Mouse (Mus musculus) CH12.LX (cell line): ENCODE measurements around the gene Mat1a. TPM values are rescaled to one million over a fixed set of nuclear protein-coding genes. Genes with fewer than 3 reads are reported as not detected.

Source experiments
- DNase-seq: peaks from one replicate; pipeline ENCODE4 v3.0.0-alpha.2; 2013; ENCODE audit errors: extremely low read depth
- H3K27ac ChIP-seq: 2 replicates; pipeline ENCODE4 v1.5.1; 2012; ENCODE audit warnings: low read depth, mild to moderate bottlenecking, control low read depth, moderate library complexity; ENCODE audit not compliant: insufficient read depth
- H3K27me3 ChIP-seq: replicated peaks from 2 replicates; pipeline ENCODE3; 2012; ENCODE audit warnings: inconsistent platforms
- H3K36me3 ChIP-seq, 2 experiments: replicated peaks in 1 of 2; 2 replicates each; pipeline versions ENCODE3 to v1.6.1; 2012; ENCODE audit warnings: inconsistent platforms in 1 of 2, low read length in 1 of 2, mild to moderate bottlenecking in 1 of 2, mixed read lengths in 1 of 2, moderate library complexity in 1 of 2; ENCODE audit not compliant: control insufficient read depth in 1 of 2, insufficient read depth in 1 of 2
- H3K4me1 ChIP-seq, 2 experiments: 2 replicates each; pipeline ENCODE4 v1.6.1; 2012; ENCODE audit warnings: inconsistent platforms in 1 of 2, moderate library complexity in 1 of 2; ENCODE audit not compliant: insufficient read depth in 2 of 2, control insufficient read depth in 1 of 2
- H3K4me2 ChIP-seq: 2 replicates; pipeline ENCODE4 v1.6.1; 2012; ENCODE audit warnings: low read depth, mild to moderate bottlenecking, control low read depth; ENCODE audit not compliant: poor library complexity, insufficient read depth, severe bottlenecking
- H3K4me3 ChIP-seq, 3 experiments: fragments of 150-350 bp in 1 of 3; sonication (generic) in 1 of 3; replicated peaks in 1 of 3; 2 replicates each; pipeline versions ENCODE3 to v1.5.1; 2011 to 2012; ENCODE audit warnings: low read depth in 2 of 3, low read length in 2 of 3, mild to moderate bottlenecking in 2 of 3, moderate library complexity in 2 of 3, control low read depth in 1 of 3, improper control_type of control experiment in 1 of 3, inconsistent platforms in 1 of 3, mixed read lengths in 1 of 3; ENCODE audit not compliant: poor library complexity in 1 of 3
- H3K79me2 ChIP-seq: replicated peaks from 2 replicates; pipeline ENCODE4 v1.6.1; 2012; ENCODE audit warnings: mild to moderate bottlenecking, moderate library complexity; ENCODE audit not compliant: control insufficient read depth, poor library complexity, insufficient read depth, severe bottlenecking; ENCODE audit errors: extremely low read depth
- H3K9ac ChIP-seq: 2 replicates; pipeline ENCODE4 v1.6.1; 2012; ENCODE audit warnings: low read depth, mild to moderate bottlenecking, control low read depth, moderate library complexity; ENCODE audit not compliant: insufficient read depth
- H3K9me3 ChIP-seq: replicated peaks from 2 replicates; pipeline ENCODE3; 2012; ENCODE audit warnings: low read length, inconsistent platforms, mixed read lengths
- BHLHE40 ChIP-seq: IDR thresholded peaks from 2 replicates; pipeline ENCODE4 v1.6.1; 2011; ENCODE audit warnings: mild to moderate bottlenecking, low read depth, low read length, improper control_type of control experiment
- CHD1 ChIP-seq: IDR thresholded peaks from 2 replicates; pipeline ENCODE4 v1.6.1; 2012; ENCODE audit warnings: low read depth, low read length, improper control_type of control experiment, inconsistent platforms
- CHD2 ChIP-seq: IDR thresholded peaks from 2 replicates; pipeline ENCODE4 v1.6.1; 2011; ENCODE audit warnings: low read length, improper control_type of control experiment
- E2F4 ChIP-seq: IDR thresholded peaks from 2 replicates; pipeline ENCODE4 v1.6.1; 2011; ENCODE audit warnings: low read depth, low read length, improper control_type of control experiment; ENCODE audit not compliant: insufficient replicate concordance
- ELF1 ChIP-seq: IDR thresholded peaks from 2 replicates; pipeline ENCODE4 v1.6.1; 2014; ENCODE audit warnings: low read depth, mild to moderate bottlenecking, inconsistent platforms, low read length, improper control_type of control experiment
- ETS1 ChIP-seq: conservative IDR thresholded peaks from 2 replicates; pipeline ENCODE4 v1.6.1; 2012; ENCODE audit warnings: low read depth, mild to moderate bottlenecking, inconsistent platforms, low read length, improper control_type of control experiment, moderate library complexity
- GABPA ChIP-seq: IDR thresholded peaks from 2 replicates; pipeline ENCODE4 v1.6.1; 2012; ENCODE audit warnings: low read depth, low read length, improper control_type of control experiment, inconsistent platforms; ENCODE audit not compliant: insufficient replicate concordance
- HCFC1 ChIP-seq: IDR thresholded peaks from 2 replicates; pipeline ENCODE4 v1.6.1; 2012; ENCODE audit warnings: low read depth, mild to moderate bottlenecking, inconsistent platforms, low read length, improper control_type of control experiment
- IRF4 ChIP-seq: IDR thresholded peaks from 2 replicates; pipeline ENCODE4 v1.6.1; 2014; ENCODE audit warnings: low read depth, mild to moderate bottlenecking, inconsistent platforms, low read length, improper control_type of control experiment
- JUN ChIP-seq: IDR thresholded peaks from 2 replicates; pipeline ENCODE4 v1.6.1; 2011; ENCODE audit warnings: low read depth, mild to moderate bottlenecking, low read length, improper control_type of control experiment, moderate library complexity; ENCODE audit not compliant: insufficient read depth
- JUND ChIP-seq: conservative IDR thresholded peaks from 2 replicates; pipeline ENCODE4 v1.6.1; 2011; ENCODE audit warnings: low read depth, low read length, improper control_type of control experiment
- KAT2A ChIP-seq: IDR thresholded peaks from 2 replicates; pipeline ENCODE4 v1.6.1; 2012; ENCODE audit warnings: low read length, improper control_type of control experiment, inconsistent platforms; ENCODE audit not compliant: insufficient replicate concordance
- MAFK ChIP-seq: IDR thresholded peaks from 2 replicates; pipeline ENCODE4 v1.6.1; 2011; ENCODE audit warnings: low read length, improper control_type of control experiment; ENCODE audit not compliant: insufficient replicate concordance
- MAX ChIP-seq: IDR thresholded peaks from 2 replicates; pipeline ENCODE4 v1.6.1; 2011; ENCODE audit warnings: low read length, improper control_type of control experiment
- MXI1 ChIP-seq: IDR thresholded peaks from 2 replicates; pipeline ENCODE4 v1.6.1; 2011; ENCODE audit warnings: mild to moderate bottlenecking, low read depth, low read length, improper control_type of control experiment
- MYC ChIP-seq: IDR thresholded peaks from 2 replicates; pipeline ENCODE4 v1.6.1; 2011; ENCODE audit warnings: low read depth, mild to moderate bottlenecking, improper control_type of control experiment, low read length
- NRF1 ChIP-seq: IDR thresholded peaks from 2 replicates; pipeline ENCODE4 v1.6.1; 2014; ENCODE audit warnings: low read depth, mild to moderate bottlenecking, inconsistent platforms, low read length, improper control_type of control experiment, moderate library complexity
- PAX5 ChIP-seq: IDR thresholded peaks from 2 replicates; pipeline ENCODE4 v1.6.1; 2012; ENCODE audit warnings: low read length, inconsistent platforms, mixed read lengths
- POLR2A ChIP-seq: IDR thresholded peaks from 2 replicates; pipeline ENCODE4 v1.6.1; 2011; ENCODE audit warnings: low read depth, mild to moderate bottlenecking, improper control_type of control experiment, low read length
- POLR2AphosphoS2 ChIP-seq: IDR thresholded peaks from 2 replicates; pipeline ENCODE4 v1.6.1; 2011; ENCODE audit warnings: low read depth, low read length, improper control_type of control experiment
- RAD21 ChIP-seq: IDR thresholded peaks from 2 replicates; pipeline ENCODE4 v1.6.1; 2011; ENCODE audit warnings: low read depth, mild to moderate bottlenecking, low read length, improper control_type of control experiment, moderate library complexity
- RCOR1 ChIP-seq: conservative IDR thresholded peaks from 2 replicates; pipeline ENCODE4 v1.6.1; 2012; ENCODE audit warnings: low read depth, mild to moderate bottlenecking, inconsistent platforms, low read length, improper control_type of control experiment
- TCF12 ChIP-seq: IDR thresholded peaks from 2 replicates; pipeline ENCODE4 v1.6.1; 2014; ENCODE audit warnings: low read depth, mild to moderate bottlenecking, inconsistent platforms, low read length, improper control_type of control experiment
- UBTF ChIP-seq: IDR thresholded peaks from 2 replicates; pipeline ENCODE4 v1.6.1; 2012; ENCODE audit warnings: low read depth, mild to moderate bottlenecking, inconsistent platforms, low read length, improper control_type of control experiment, moderate library complexity
- USF1 ChIP-seq: IDR thresholded peaks from 2 replicates; pipeline ENCODE4 v1.6.1; 2014; ENCODE audit warnings: low read depth, mild to moderate bottlenecking, inconsistent platforms, low read length, improper control_type of control experiment
- USF2 ChIP-seq: conservative IDR thresholded peaks from 2 replicates; pipeline ENCODE4 v1.6.1; 2011; ENCODE audit warnings: low read depth, low read length, improper control_type of control experiment
- ZKSCAN1 ChIP-seq: IDR thresholded peaks from 2 replicates; pipeline ENCODE4 v1.6.1; 2012; ENCODE audit warnings: low read depth, inconsistent platforms, low read length, improper control_type of control experiment, borderline replicate concordance
- ZMIZ1 ChIP-seq: IDR thresholded peaks from 2 replicates; pipeline ENCODE4 v1.6.1; 2012; ENCODE audit warnings: low read depth, mild to moderate bottlenecking, inconsistent platforms, low read length, improper control_type of control experiment
- ZNF384 ChIP-seq: IDR thresholded peaks from 2 replicates; pipeline ENCODE4 v1.6.1; 2012; ENCODE audit warnings: low read depth, low read length, improper control_type of control experiment, inconsistent platforms
- dilution Hi-C: fragments of 300-500 bp; cut with MboI; formaldehyde crosslinking; loops from 2 replicates; pipeline ENCODE4 v1.14.3; 2020; ENCODE audit warnings: low sequenced_read_pairs; ENCODE audit not compliant: extremely low pct_unique_long_range_greater_than_20kb, extremely low pct_ligation_motif_present
- in situ Hi-C: fragments of 300-500 bp; cut with MboI; formaldehyde crosslinking; loops from 3 replicates; pipeline ENCODE4 v1.14.3; 2019; ENCODE audit warnings: low sequenced_read_pairs, low pct_ligation_motif_present, low pct_unique_long_range_greater_than_20kb, mixed read lengths
- polyA plus RNA-seq: library from polyadenylated mRNA; unstranded; fragments of >175 nt; gene quantifications from 2 replicates; pipeline ENCODE4 v1.2.1, GENCODE M21; 2012; ENCODE audit warnings: low read depth; ENCODE audit not compliant: insufficient read length
- total RNA-seq, 2 experiments: library from RNA; depleted of rRNA; stranded (reverse); fragments of 300-350 nt in 1 of 2; fragments of >200 nt in 1 of 2; gene quantifications; 2 replicates each; pipeline ENCODE4 v1.2.3; 2012 to 2014

Mat1a gene
- total and polyA plus RNA-seq, 3 experiments: not detected

GRCm38 (mm10) chr14:41160743-41161142 is 55.9 kb downstream of the Mat1a start:
- dilution Hi-C loops: no loop called here

GRCm38 (mm10) chr14:41162663-41163062 is 57.8 kb downstream of the Mat1a start:
- dilution Hi-C loops: no loop called here
- no peaks in the 10 kb centered on the region for H3K79me2 ChIP-seq
- TF ChIP-seq ZNF384: no peak
- TF ChIP-seq CHD1: no peak
- no peak for TF ChIP-seq BHLHE40
- no peak for TF ChIP-seq ELF1
- no peak for TF ChIP-seq JUN
- TF ChIP-seq E2F4: no peak
- no peak for TF ChIP-seq ZMIZ1
- TF ChIP-seq NRF1: peak; percentile 17; the same call in 1 of the 2 replicates
- TF ChIP-seq GABPA: no peak
- TF ChIP-seq POLR2AphosphoS2: no peak
- no peak for TF ChIP-seq IRF4
- no peak for TF ChIP-seq ZKSCAN1
- TF ChIP-seq USF1: no peak
- no peak for TF ChIP-seq CHD2
- TF ChIP-seq RCOR1: no peak
- TF ChIP-seq TCF12: no peak
- TF ChIP-seq PAX5: no peak
- no peak for TF ChIP-seq MAFK
- no peak for TF ChIP-seq ETS1
- TF ChIP-seq UBTF: no peak
- no peak for TF ChIP-seq USF2
- TF ChIP-seq MAX: no peak
- TF ChIP-seq RAD21: peak; percentile 85
- TF ChIP-seq MYC: no peak
- no peak for TF ChIP-seq JUND
- no peak for TF ChIP-seq KAT2A
- no peak for TF ChIP-seq POLR2A
- TF ChIP-seq MXI1: no peak

More at GRCm38 (mm10) chr14:41160743-41161142, 55.9 kb downstream of the Mat1a start:
- Histone ChIP-seq H3K27ac (no peak overlapping the region), H3K27me3 (no peaks in the 10 kb centered on the region), H3K4me3 (no peak overlapping the region), H3K36me3 (no peaks in the 10 kb centered on the region), H3K4me1 (no peaks in the 10 kb centered on the region), H3K79me2 (no peaks in the 10 kb centered on the region), H3K9me3 (no peaks in the 10 kb centered on the region), H3K4me2 (no peak overlapping the region), H3K9ac (no peak overlapping the region)
- in situ Hi-C loops: loop anchor here (10.0 kb wide), 1 partner anchor 66 kb away; no protein-coding TSS in a partner anchor
- no peak for DNase-seq
- TF ChIP-seq TCF12: no peak
- no peak for TF ChIP-seq ZMIZ1
- no peak for TF ChIP-seq RCOR1
- TF ChIP-seq RAD21: no peak
- TF ChIP-seq JUN: no peak
- TF ChIP-seq MAFK: no peak
- no peak for TF ChIP-seq MAX
- TF ChIP-seq E2F4: no peak
- TF ChIP-seq USF2: no peak
- no peak for TF ChIP-seq MXI1
- TF ChIP-seq KAT2A: no peak
- no peak for TF ChIP-seq PAX5
- no peak for TF ChIP-seq IRF4
- TF ChIP-seq USF1: no peak
- TF ChIP-seq GABPA: no peak
- TF ChIP-seq HCFC1: no peak

More at GRCm38 (mm10) chr14:41162663-41163062, 57.8 kb downstream of the Mat1a start:
- Histone ChIP-seq H3K36me3 (no peaks in the 10 kb centered on the region), H3K9ac (no peak overlapping the region), H3K4me1 (peaks cover 0 to 7% of the 10 kb centered on the region in 2 experiments; a peak in 2 of 4 replicates), H3K9me3 (no peaks in the 10 kb centered on the region), H3K27me3 (no peaks in the 10 kb centered on the region), H3K4me2 (no peak overlapping the region), H3K27ac (no peak overlapping the region), H3K4me3 (no peak overlapping the region)
- DNase-seq: peak; percentile 61
- in situ Hi-C loops: loop anchor here (10.0 kb wide), 1 partner anchor 68 kb away; no protein-coding TSS in a partner anchor
